Mouse (Mus musculus) forebrain, embryonic 14.5 days (tissue): Measurements from ENCODE around the gene Cbx6. TPM values are rescaled to one million over a fixed set of nuclear protein-coding genes. Genes with fewer than 3 reads are reported as not detected.

Experiments used
- ATAC-seq: fragments of 200-750 bp; cut with Nextera tagmentation; 2 replicates; pipeline ENCODE4 v1.8.0; 2017; ENCODE audit warnings: mild to moderate bottlenecking, moderate library complexity
- DNase-seq: peaks from one replicate; pipeline ENCODE4 v3.0.0-alpha.2; 2015; ENCODE audit warnings: low spot score
- H3K27ac ChIP-seq: fragments of 300-500 bp; sonication (generic); 2 replicates; pipeline ENCODE4 v1.5.1; 2014; ENCODE audit warnings: low read depth, mild to moderate bottlenecking, control low read depth, low read length, moderate library complexity
- H3K27me3 ChIP-seq: fragments of 300-500 bp; sonication (generic); replicated peaks from 2 replicates; pipeline ENCODE4 v1.6.1; 2014; ENCODE audit warnings: low read length, control low read depth, mixed read lengths; ENCODE audit not compliant: control insufficient read depth, insufficient read depth
- H3K36me3 ChIP-seq: fragments of 300-500 bp; sonication (generic); 2 replicates; pipeline ENCODE4 v1.6.1; 2014; ENCODE audit warnings: low read length, control low read depth; ENCODE audit not compliant: control insufficient read depth, insufficient read depth
- H3K4me1 ChIP-seq: fragments of 300-500 bp; sonication (generic); 2 replicates; pipeline ENCODE4 v1.6.1; 2014; ENCODE audit warnings: antibody characterized with exemption, low read length, control low read depth; ENCODE audit not compliant: control insufficient read depth, insufficient read depth
- H3K4me2 ChIP-seq: fragments of 300-500 bp; sonication (generic); 2 replicates; pipeline ENCODE4 v1.6.1; 2014; ENCODE audit warnings: mild to moderate bottlenecking, control low read depth, low read length
- H3K4me3 ChIP-seq: fragments of 300-500 bp; sonication (generic); 2 replicates; pipeline ENCODE4 v1.5.1; 2014; ENCODE audit warnings: low read depth, low read length, control low read depth
- H3K9ac ChIP-seq: fragments of 300-500 bp; sonication (generic); 2 replicates; pipeline ENCODE4 v1.6.1; 2014; ENCODE audit warnings: mild to moderate bottlenecking, low read length, control low read depth, moderate library complexity
- H3K9me3 ChIP-seq: fragments of 300-500 bp; sonication (generic); replicated peaks from 2 replicates; pipeline ENCODE4 v1.6.1; 2016; ENCODE audit warnings: low read length, control low read depth, mixed read lengths; ENCODE audit not compliant: control insufficient read depth
- WGBS: fragments of 180-500 bp; shearing (Covaris S2); extraction: QIAGEN DNeasy Blood & Tissue Kit; methylation state at CpG from one replicate; pipeline ENCODE4 v1.1.7; 2014; 5-methylcytosine and 5-hydroxymethylcytosine counted together
- polyA plus RNA-seq: library from polyadenylated mRNA; unstranded; fragments of >200 nt; fragmentation: Nextera tagmentation; extraction: Ambion mirVana; gene quantifications from 2 replicates; pipeline ENCODE4 v1.2.1, GENCODE M21; 2014

Cbx6 gene
- polyA plus RNA-seq, 1 experiment from 2014 or later, result 18.1 TPM

- no peak for DNase-seq
- 66% methylated on average over 11 of the region's 11 CpGs for WGBS
- H3K9ac ChIP-seq, result no peak overlapping the region
Measured at GRCm38 (mm10) chr15:79800701-79801100, 33.8 kb downstream of the Cbx6 start.

GRCm38 (mm10) chr15:79798591-79798990 lies 35.9 kb downstream of the Cbx6 start:
- H3K9ac ChIP-seq, result no peak overlapping the region
- no peak overlapping the region for H3K4me3 ChIP-seq
- ATAC-seq, result no peak
- no peak overlapping the region for H3K4me2 ChIP-seq
- no peaks in the 10 kb centered on the region for H3K36me3 ChIP-seq
- H3K27ac ChIP-seq, result no peak overlapping the region
- H3K4me1 ChIP-seq, result no peaks in the 10 kb centered on the region
- H3K9me3 ChIP-seq, result no peaks in the 10 kb centered on the region
- no peak for DNase-seq
- H3K27me3 ChIP-seq, result peaks cover 19% of the 10 kb centered on the region
- WGBS, result 89% methylated on average over 10 of the region's 10 CpGs

More at GRCm38 (mm10) chr15:79800701-79801100, 33.8 kb downstream of the Cbx6 start:
- no peak for ATAC-seq
- H3K36me3 ChIP-seq, result no peaks in the 10 kb centered on the region
- no peak overlapping the region for H3K4me2 ChIP-seq
- H3K4me3 ChIP-seq, result no peak overlapping the region
- peaks cover 4% of the 10 kb centered on the region for H3K4me1 ChIP-seq
- peaks cover 34% of the 10 kb centered on the region for H3K27me3 ChIP-seq
- no peak overlapping the region for H3K27ac ChIP-seq
- no peaks in the 10 kb centered on the region for H3K9me3 ChIP-seq

GRCm38 (mm10) chr15:79797680-79798079 lies 36.8 kb downstream of the Cbx6 start:
- DNase-seq, result no peak
- Histone ChIP-seq H3K27ac (no peak overlapping the region), H3K9me3 (no peaks in the 10 kb centered on the region), H3K4me2 (no peak overlapping the region), H3K4me3 (no peak overlapping the region), H3K9ac (no peak overlapping the region), H3K4me1 (no peaks in the 10 kb centered on the region), H3K27me3 (peaks cover 12% of the 10 kb centered on the region), H3K36me3 (no peaks in the 10 kb centered on the region)
- 85% methylated on average over 8 of the region's 8 CpGs for WGBS
- no peak for ATAC-seq

DNA sequence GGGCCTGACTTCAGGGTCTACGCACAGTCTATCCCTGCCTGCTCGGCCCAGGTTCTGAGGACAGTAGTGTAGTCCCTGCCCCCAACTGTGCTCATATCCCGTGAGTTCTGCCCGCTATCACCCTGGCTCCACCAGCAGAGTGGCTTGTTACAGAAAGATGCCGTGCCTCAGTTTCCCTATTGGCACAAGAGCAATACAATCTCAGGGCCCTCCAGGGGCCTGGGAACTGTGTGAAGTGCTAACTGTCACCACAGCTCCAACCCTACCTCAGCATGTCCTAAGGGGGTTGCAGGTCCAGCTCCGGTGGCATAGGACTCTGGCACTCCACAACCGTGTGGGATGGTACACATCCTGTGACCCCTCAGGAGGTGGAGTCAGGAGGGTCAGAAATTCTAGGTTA lies 37.4 kb downstream of the Cbx6 start:
- DNase-seq, result no peak
- 88% methylated on average over 7 of the region's 7 CpGs for WGBS
- no peak overlapping the region for H3K9ac ChIP-seq

GRCm38 (mm10) chr15:79796256-79796655 lies 38.2 kb downstream of the Cbx6 start:
- Histone ChIP-seq H3K9me3 (no peaks in the 10 kb centered on the region), H3K27me3 (no peaks in the 10 kb centered on the region; the same call in 1 of the 2 replicates), H3K4me1 (no peaks in the 10 kb centered on the region), H3K9ac (no peak overlapping the region), H3K4me2 (no peak overlapping the region), H3K4me3 (no peak overlapping the region), H3K27ac (no peak overlapping the region), H3K36me3 (no peaks in the 10 kb centered on the region)
- WGBS, result 78% methylated on average over 12 of the region's 12 CpGs
- ATAC-seq (no peak), DNase-seq (no peak)

More for the DNA sequence above, 37.4 kb downstream of the Cbx6 start:
- no peak overlapping the region for H3K27ac ChIP-seq
- no peak for ATAC-seq
- no peak overlapping the region for H3K4me2 ChIP-seq
- H3K36me3 ChIP-seq, result no peaks in the 10 kb centered on the region
- H3K4me3 ChIP-seq, result no peak overlapping the region
- peaks cover 7% of the 10 kb centered on the region for H3K27me3 ChIP-seq
- H3K4me1 ChIP-seq, result no peaks in the 10 kb centered on the region
- no peaks in the 10 kb centered on the region for H3K9me3 ChIP-seq

GRCm38 (mm10) chr15:79794173-79794572 lies 40.3 kb downstream of the Cbx6 start:
- DNase-seq (no peak), ATAC-seq (no peak)
- no peak overlapping the region for H3K4me3 ChIP-seq
- H3K36me3 ChIP-seq, result no peaks in the 10 kb centered on the region
- no peaks in the 10 kb centered on the region; the same call in 1 of the 2 replicates for H3K27me3 ChIP-seq
- 35% methylated on average over 20 of the region's 20 CpGs for WGBS
- no peak overlapping the region for H3K27ac ChIP-seq
- H3K4me1 ChIP-seq, result no peaks in the 10 kb centered on the region
- no peak overlapping the region for H3K4me2 ChIP-seq
- no peaks in the 10 kb centered on the region for H3K9me3 ChIP-seq
- H3K9ac ChIP-seq, result no peak overlapping the region

GRCm38 (mm10) chr15:79793076-79793475 lies 41.4 kb downstream of the Cbx6 start:
- Histone ChIP-seq H3K9me3 (no peaks in the 10 kb centered on the region), H3K4me2 (no peak overlapping the region), H3K27ac (no peak overlapping the region), H3K27me3 (no peaks in the 10 kb centered on the region; the same call in 1 of the 2 replicates), H3K4me1 (no peaks in the 10 kb centered on the region), H3K4me3 (no peak overlapping the region), H3K36me3 (no peaks in the 10 kb centered on the region), H3K9ac (no peak overlapping the region)
- ATAC-seq (no peak), DNase-seq (no peak)
- WGBS, result 96% methylated on average over 9 of the region's 9 CpGs

- Histone ChIP-seq H3K9ac (no peak overlapping the region), H3K4me1 (no peaks in the 10 kb centered on the region; the same call in 1 of the 2 replicates), H3K4me3 (no peak overlapping the region), H3K27ac (no peak overlapping the region), H3K27me3 (no peaks in the 10 kb centered on the region; the same call in 1 of the 2 replicates), H3K4me2 (no peak overlapping the region), H3K9me3 (no peaks in the 10 kb centered on the region), H3K36me3 (no peaks in the 10 kb centered on the region)
- WGBS, result 24% methylated on average over 19 of the region's 19 CpGs
- no peak for ATAC-seq
- DNase-seq, result no peak
Measured at GRCm38 (mm10) chr15:79792455-79792854, 42.0 kb downstream of the Cbx6 start.

DNA sequence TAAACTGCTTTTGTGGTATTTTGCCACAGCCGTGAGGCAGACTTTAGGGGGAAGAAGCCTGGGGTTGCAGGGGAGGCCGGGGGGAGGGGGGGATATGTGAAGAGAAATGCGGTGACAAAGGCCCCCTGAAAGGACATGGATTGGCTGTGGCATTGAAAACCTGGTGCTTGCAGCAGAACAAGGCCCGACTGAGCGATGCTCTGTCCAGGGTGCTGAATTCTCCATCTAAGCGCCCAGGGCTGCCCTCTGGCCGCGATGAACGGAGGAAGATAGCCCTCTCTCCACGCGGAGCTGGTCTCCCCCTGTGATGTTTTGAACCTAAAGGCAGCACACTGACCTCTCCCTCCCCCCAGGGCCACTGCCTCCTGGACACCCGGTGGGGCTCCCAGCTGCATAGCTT lies 43.0 kb downstream of the Cbx6 start:
- H3K27me3 ChIP-seq, result no peaks in the 10 kb centered on the region; the same call in 1 of the 2 replicates
- no peak overlapping the region for H3K4me2 ChIP-seq
- H3K4me3 ChIP-seq, result no peak overlapping the region
- DNase-seq (peak; percentile 54), ATAC-seq (no peak)
- no peaks in the 10 kb centered on the region for H3K36me3 ChIP-seq
- no peak overlapping the region for H3K27ac ChIP-seq
- 5% methylated on average over 12 of the region's 12 CpGs for WGBS
- H3K9me3 ChIP-seq, result no peaks in the 10 kb centered on the region
- no peak overlapping the region for H3K9ac ChIP-seq
- no peaks in the 10 kb centered on the region; the same call in 1 of the 2 replicates for H3K4me1 ChIP-seq
